Mouse (Mus musculus) right cerebral cortex, postnatal 4 days (tissue): ENCODE measurements around the gene Ang2.

ENCODE experiments used
- DNase-seq: peaks from one replicate; pipeline ENCODE4 v3.0.0-alpha.2; 2022

Gene Ang2

DNA sequence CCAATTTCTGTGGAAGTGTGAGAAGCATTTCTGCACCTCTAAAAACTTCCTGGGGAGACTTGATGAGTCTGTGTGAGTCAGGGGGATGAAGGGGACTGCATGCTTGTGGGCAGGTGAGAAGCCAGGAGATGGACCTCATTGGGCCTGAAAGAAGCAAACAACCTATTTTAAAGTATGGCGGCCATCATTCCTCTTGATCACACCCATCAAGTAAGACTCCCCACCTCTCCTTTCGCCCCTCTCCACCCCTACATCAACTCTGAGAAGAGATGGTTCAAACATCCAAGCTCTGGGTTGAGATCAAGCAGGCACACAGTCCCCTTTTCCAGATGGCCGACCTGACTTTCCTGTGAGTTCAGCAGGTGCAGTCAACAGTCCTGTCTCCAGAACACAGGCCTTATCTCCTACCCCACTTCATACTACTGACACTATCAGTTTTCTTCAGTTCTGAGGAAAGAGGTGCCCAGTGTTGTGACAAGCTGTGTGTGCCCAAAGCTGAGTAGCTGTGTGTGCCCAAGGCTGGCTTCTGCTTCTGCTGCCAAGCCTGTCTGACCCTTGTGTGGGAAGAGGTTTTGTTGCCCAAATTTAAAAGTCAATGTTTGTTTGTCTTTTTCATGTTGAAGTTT is 48.6 kb downstream of the Ang2 start:
- DNase-seq: no peak

- no peak for DNase-seq
Measured at GRCm38 (mm10) chr14:51149164-51149563, 49.8 kb downstream of the Ang2 start.

DNA sequence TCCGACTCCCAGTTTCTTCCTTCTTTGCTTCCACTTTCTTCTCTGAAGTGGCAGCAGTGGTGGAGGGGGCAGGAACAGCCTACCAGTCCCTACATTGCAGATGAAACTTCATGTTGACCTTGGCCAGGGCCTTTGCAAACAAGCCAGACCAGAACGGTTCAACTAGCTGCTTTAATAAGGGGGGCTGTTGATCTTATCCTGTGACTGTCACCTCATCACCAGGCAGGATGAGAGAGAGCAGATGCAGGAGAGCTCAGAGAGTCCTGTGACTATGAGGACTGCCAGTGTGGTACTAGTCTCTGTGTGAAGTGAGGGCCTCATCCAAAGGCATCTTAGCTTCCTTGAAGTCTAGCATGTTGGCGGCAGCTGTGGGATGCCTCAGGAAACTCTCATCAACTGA is 50.9 kb downstream of the Ang2 start:
- no peak for DNase-seq

DNA sequence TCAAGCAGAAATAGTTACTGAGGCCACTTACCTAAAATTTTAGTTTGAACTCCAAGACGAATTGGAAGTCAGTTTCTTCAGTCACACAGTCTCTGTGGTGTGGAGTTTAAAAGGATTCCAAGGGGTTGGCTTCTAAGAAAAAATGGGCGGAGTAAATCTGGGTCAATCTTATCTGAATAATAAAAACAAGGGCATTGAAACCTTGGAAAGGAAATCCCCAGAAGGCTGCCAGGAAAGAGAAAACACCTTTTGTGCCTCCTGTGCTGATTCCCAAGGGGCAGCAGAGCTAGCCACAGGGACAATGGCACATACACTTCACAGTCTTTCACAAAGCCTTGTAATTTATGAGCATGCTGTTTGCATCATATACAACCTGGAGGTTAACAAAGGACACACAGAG is 52.3 kb downstream of the Ang2 start, which contains the start of gene Rnase1:
Gene Rnase1 (minus strand): TSS at position 101 of the 400 bp plus-strand sequence.
- no peak for DNase-seq

DNA sequence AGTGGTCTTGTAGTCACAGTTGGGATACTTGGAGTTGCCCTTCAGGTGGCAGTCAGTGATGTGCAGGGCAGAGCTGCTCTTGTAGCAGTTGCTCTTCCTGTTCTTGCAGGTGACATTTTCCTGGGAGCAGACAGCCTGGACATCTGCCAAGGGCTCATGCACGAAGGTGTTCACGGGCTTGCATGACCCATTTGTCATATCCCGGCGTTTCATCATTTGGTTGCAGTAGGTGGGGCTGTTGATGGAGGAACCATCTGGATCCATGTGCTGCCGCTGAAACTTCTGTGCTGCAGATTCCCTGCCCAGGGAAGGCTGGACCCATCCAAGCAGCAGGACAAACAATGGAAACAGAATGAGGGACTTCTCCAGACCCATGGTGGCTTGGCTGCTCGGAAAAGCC is 53.4 kb downstream of the Ang2 start:
- no peak for DNase-seq
